Mouse (Mus musculus) splenic B cell, adult 2 months (primary cell): Measurements from ENCODE around the gene Klc4.
A peak's percentile ranks its signal among the peaks of the same experiment; 100 is the strongest.

Experiments
- DNase-seq: peaks from one replicate; pipeline ENCODE4 v3.0.0-alpha.2; 2011; ENCODE audit warnings: low read depth, low spot score
- H3K27me3 ChIP-seq: 2 replicates; pipeline ENCODE4 v1.6.1; 2012; ENCODE audit warnings: mild to moderate bottlenecking, low read length, moderate library complexity, mixed read lengths; ENCODE audit not compliant: control insufficient read depth, poor library complexity, insufficient read depth, severe bottlenecking
- H3K36me3 ChIP-seq: 2 replicates; pipeline ENCODE4 v1.6.1; 2012; ENCODE audit warnings: mild to moderate bottlenecking, low read length, moderate library complexity, mixed read lengths; ENCODE audit not compliant: control insufficient read depth, poor library complexity, insufficient read depth, severe bottlenecking

Gene Klc4

DNA sequence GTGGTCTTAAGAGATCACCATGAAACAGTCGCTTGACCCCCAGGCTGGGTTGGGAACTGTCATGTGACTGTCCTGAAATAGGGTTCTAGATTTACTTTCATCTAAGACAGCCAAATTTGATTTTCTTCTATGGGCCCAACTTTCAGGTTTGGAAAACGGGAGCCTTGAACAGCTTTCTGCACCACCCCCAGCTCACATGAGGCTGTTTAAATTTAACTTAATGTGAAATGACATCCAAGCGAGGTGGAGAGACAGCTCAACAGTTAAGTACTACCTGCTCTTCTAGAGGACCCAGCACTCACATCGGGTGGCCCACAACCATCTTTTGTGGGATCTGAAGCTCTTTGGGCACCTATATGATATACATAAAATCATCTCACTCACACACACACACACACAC lies 46.9 kb downstream of the Klc4 start:
- no peak for DNase-seq
- H3K27me3 ChIP-seq: no peaks in the 10 kb centered on the region
- no peaks in the 10 kb centered on the region for H3K36me3 ChIP-seq

DNA sequence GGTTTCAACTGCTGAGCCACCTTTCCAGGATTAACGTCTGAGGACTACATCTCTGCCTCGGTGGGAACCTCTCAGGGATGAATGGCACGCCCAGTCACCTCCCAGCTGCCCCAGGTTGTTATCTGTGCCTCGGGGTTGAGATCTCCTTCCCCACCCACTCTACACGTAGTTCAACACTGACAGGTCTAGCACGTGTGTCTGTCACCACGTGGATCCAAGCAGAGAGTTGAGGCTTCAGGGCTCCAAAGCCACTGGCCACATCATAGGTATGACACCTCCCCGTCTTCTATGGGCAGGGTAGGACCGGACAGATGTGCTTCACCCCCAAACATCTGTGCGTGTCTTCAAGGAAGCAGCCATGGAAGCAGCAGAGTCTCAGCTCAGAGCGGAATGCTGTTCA lies 47.9 kb downstream of the Klc4 start:
- no peaks in the 10 kb centered on the region for H3K27me3 ChIP-seq
- no peak for DNase-seq
- H3K36me3 ChIP-seq: no peaks in the 10 kb centered on the region

- no peaks in the 10 kb centered on the region for H3K36me3 ChIP-seq
- DNase-seq: no peak
- no peaks in the 10 kb centered on the region for H3K27me3 ChIP-seq
Measured at GRCm38 (mm10) chr17:46595336-46595735, 50.5 kb downstream of the Klc4 start.

DNA sequence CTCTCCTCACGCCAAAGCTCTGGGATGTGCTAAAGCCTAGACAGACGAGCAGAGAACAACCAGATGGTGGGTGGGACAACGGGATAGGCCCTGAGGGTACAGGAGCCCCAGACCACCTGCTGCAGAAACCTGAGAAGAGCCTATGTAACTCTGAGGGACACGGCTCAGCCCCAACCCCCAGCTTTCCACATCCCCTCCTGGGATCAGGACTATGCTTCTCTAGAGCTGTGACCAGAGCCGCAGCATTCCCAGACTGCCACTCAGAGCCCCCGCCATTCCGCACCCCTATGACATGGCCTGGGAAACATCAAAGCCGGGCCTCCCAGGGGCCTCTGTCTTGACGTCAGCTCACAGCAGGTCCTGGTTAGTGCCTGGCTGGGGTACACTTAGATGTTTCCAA lies 51.2 kb downstream of the Klc4 start:
- Histone ChIP-seq H3K27me3 (no peaks in the 10 kb centered on the region), H3K36me3 (no peaks in the 10 kb centered on the region)
- no peak for DNase-seq

DNA sequence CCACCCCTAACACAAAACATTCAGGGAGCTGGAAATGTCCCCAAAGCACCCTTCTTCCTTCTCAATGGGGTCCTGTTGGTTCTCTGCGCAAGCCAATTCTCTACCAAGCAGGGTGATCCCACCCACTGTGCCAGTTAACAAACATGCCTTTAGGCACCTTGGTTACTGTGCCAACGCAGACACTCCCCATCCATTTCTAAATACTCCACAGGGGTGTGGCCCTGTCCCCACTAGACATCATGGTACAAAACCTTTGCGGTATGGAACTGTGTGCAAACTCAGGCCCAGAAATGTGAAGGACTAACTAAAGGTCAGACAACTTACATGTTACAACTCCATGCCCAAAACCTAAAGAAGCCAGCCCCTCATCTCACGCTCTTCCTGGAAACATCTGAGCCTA lies 52.7 kb downstream of the Klc4 start:
- H3K27me3 ChIP-seq: no peaks in the 10 kb centered on the region
- no peaks in the 10 kb centered on the region for H3K36me3 ChIP-seq
- DNase-seq: no peak

DNA sequence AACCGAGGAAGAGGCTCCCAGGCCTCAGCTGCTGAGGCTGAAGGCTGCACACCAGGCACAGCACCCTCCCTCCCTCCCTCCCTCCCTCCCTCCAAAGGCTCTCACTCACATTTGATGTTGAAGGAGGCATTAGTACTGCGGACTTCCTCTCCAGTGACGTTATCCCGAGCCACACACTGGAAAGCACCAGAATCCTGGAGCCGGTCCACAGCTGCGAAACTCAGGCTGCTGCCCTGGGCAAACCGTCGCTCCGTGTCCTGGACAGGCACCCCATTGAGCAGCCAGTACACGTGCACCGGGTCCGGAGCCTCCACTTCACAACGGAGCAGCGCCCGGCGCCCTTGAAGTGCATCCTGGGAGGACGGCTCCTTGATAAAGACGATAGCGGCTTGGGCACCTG lies 54.4 kb downstream of the Klc4 start:
- Histone ChIP-seq H3K27me3 (no peaks in the 10 kb centered on the region), H3K36me3 (no peaks in the 10 kb centered on the region)
- no peak for DNase-seq

DNA sequence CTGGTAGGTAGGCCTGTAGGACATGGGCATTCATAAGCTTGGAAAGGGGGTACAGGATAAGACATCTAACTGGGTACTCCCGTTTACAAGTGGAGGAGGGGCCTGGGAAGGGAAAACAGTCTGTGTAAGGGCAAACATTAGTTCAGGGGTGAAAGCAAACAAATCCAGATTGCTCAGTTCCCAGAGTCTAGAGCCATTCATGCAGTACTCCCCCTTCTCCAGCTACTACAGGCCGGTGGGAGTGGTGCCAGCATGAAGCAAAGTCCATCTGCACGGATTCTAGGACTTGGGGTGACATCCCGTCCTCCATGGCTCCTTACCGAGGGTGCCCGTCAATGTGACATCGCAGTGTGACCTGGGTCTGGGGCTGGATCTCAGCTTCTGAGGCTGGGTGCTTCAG lies 55.4 kb downstream of the Klc4 start:
- H3K36me3 ChIP-seq: no peaks in the 10 kb centered on the region
- H3K27me3 ChIP-seq: no peaks in the 10 kb centered on the region
- no peak for DNase-seq

DNA sequence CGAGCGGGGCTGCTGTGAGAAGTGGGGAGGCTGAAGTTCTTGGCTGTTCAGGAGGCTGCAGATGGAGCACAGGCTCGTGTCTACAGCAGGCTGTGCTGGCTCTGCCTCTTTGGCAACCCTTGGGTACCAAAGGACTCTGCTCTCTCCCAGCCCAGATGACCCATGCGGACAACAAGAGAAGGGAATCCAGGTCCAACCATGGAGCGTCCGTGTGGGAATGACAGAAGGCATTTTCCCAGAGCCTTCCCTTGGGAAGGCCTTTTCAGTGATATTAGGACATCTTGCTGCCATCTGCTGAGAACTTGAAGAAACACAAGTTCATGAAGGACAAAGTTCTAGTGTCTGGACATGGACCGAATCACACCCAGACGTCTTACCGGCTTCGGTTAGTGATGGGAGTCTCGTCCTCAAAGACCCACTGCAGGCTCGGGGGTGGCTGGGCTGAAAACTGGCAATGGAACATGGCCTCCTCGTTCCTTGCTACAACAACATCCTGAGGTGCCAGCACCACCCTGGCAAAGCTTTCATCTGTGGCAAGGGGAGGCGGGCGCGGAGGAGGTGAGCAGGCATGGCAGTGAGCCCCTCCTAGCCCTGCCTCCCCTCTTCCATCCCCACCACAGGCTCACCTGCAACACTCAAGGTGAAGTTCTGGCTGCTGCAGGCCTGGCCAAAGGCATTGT lies 56.0 kb downstream of the Klc4 start:
- Histone ChIP-seq H3K36me3 (no peaks in the 10 kb centered on the region), H3K27me3 (no peaks in the 10 kb centered on the region)
- DNase-seq: no peak

DNA sequence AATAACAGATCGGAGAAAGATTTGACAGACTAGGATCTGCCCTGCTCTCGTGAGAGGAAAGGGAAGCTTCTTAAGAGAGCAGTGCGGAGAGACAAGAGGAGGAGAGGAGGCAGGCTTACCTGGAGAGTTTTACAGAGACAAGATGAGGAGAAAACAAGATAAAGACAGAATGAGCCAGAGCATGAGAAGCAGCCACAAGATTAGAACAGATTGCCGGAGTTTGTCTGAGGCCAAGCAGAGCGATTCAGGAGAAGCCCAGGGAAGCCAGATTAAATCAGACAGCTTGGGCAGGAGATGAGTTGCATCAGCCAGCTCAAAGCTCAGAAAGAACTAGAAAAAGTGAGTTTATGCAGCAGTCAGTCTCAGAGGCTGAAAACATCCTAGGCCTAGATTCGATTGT lies 56.9 kb downstream of the Klc4 start:
- no peak for DNase-seq
- H3K36me3 ChIP-seq: no peaks in the 10 kb centered on the region
- H3K27me3 ChIP-seq: no peaks in the 10 kb centered on the region

DNA sequence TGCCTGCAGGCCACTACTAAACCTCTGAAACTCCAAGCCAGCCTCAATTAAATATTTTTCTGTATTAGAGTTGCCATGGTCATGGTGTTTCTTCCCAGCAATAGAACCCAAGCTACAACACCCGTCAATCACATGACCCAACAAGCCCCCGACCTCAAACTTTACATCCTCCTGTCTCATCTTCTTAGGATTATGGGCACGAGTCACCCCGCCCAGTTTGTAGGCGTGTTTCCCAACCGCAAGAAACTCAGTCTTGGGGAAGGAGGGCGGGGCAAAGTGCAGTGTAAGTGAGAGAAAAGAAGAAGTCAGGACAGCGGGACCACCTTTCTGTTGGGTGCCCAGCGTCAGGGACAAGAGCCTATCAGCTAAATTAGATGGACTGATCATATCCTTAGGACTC lies 57.6 kb downstream of the Klc4 start:
- Histone ChIP-seq H3K27me3 (no peaks in the 10 kb centered on the region), H3K36me3 (no peaks in the 10 kb centered on the region)
- DNase-seq: peak; percentile 6

GRCm38 (mm10) chr17:46586327-46586726 lies 59.5 kb downstream of the Klc4 start:
- no peaks in the 10 kb centered on the region for H3K36me3 ChIP-seq
- H3K27me3 ChIP-seq: no peaks in the 10 kb centered on the region
- no peak for DNase-seq
